Mouse (Mus musculus) heart, adult 2 months (tissue): ENCODE data around the gene Sart1. TPM values are rescaled to one million over a fixed set of nuclear protein-coding genes. Genes with fewer than 3 reads are reported as not detected.

Experiments
- DNase-seq, 2 experiments: peaks; one replicate each; pipeline ENCODE4 v3.0.0; 2021
- H3K27ac ChIP-seq: fragments of 200-600 bp; 2 replicates; pipeline ENCODE4 v1.8.1; 2022
- H3K27me3 ChIP-seq: fragments of 200-500 bp; 2 replicates; pipeline ENCODE4 v1.6.1; 2012; ENCODE audit warnings: mild to moderate bottlenecking, low read length, inconsistent platforms, mixed read lengths; ENCODE audit not compliant: control insufficient read depth, insufficient read depth
- H3K36me3 ChIP-seq: fragments of 200-500 bp; 2 replicates; pipeline ENCODE4 v1.6.1; 2012; ENCODE audit warnings: low read length, inconsistent platforms; ENCODE audit not compliant: control insufficient read depth, insufficient read depth
- H3K4me1 ChIP-seq: fragments of 200-500 bp; 2 replicates; pipeline ENCODE4 v1.6.1; 2011; ENCODE audit warnings: low read length; ENCODE audit not compliant: control insufficient read depth, insufficient read depth
- H3K4me3 ChIP-seq: fragments of 200-600 bp; 2 replicates; pipeline ENCODE4 v1.8.1; 2022
- H3K79me2 ChIP-seq: fragments of 200-500 bp; replicated peaks from 2 replicates; pipeline ENCODE4 v1.6.1; 2012; ENCODE audit warnings: mild to moderate bottlenecking, inconsistent platforms, low read length, moderate library complexity, mixed read lengths; ENCODE audit not compliant: control insufficient read depth, insufficient read depth
- H3K9ac ChIP-seq: fragments of 200-500 bp; 2 replicates; pipeline ENCODE4 v1.6.1; 2012; ENCODE audit warnings: low read depth, mild to moderate bottlenecking, control low read depth, inconsistent platforms, low read length, mixed read lengths
- CTCF ChIP-seq: fragments of 200-600 bp; IDR thresholded peaks from 2 replicates; pipeline ENCODE4 v1.8.1; 2022; ENCODE audit warnings: antibody characterized with exemption, mild to moderate bottlenecking, moderate library complexity
- EP300 ChIP-seq: fragments of 200-500 bp; IDR thresholded peaks from 2 replicates; pipeline ENCODE4 v1.6.1; 2011; ENCODE audit warnings: low read depth, low read length, control low read depth; ENCODE audit not compliant: insufficient read depth
- POLR2A ChIP-seq: fragments of 200-500 bp; IDR thresholded peaks from 2 replicates; pipeline ENCODE4 v1.6.1; 2011; ENCODE audit warnings: mild to moderate bottlenecking, low read depth, low read length, control low read depth; ENCODE audit not compliant: insufficient read depth
- WGBS: fragments of 180-500 bp; shearing (Covaris S2); methylation state at CpG from one replicate; pipeline ENCODE4 v1.1.7; 2018; 5-methylcytosine and 5-hydroxymethylcytosine counted together
- intact Hi-C: fragments of 180-260 bp; cut with DNase I; formaldehyde crosslinking; loops from one replicate; pipeline ENCODE4 v1.15.1; 2025
- polyA plus RNA-seq: library from polyadenylated mRNA; depleted of rRNA; stranded (reverse); fragments of >200 nt; gene quantifications from 2 replicates; pipeline ENCODE4 v1.2.3, GENCODE M21; 2012
- total RNA-seq, 2 experiments: library from RNA; stranded (reverse); gene quantifications; 2 replicates each; pipeline ENCODE4 v1.2.3; 2021

The Sart1 gene
- total and polyA plus RNA-seq, 3 experiments: 10.6 to 51.8 (median 47.3) TPM

DNA sequence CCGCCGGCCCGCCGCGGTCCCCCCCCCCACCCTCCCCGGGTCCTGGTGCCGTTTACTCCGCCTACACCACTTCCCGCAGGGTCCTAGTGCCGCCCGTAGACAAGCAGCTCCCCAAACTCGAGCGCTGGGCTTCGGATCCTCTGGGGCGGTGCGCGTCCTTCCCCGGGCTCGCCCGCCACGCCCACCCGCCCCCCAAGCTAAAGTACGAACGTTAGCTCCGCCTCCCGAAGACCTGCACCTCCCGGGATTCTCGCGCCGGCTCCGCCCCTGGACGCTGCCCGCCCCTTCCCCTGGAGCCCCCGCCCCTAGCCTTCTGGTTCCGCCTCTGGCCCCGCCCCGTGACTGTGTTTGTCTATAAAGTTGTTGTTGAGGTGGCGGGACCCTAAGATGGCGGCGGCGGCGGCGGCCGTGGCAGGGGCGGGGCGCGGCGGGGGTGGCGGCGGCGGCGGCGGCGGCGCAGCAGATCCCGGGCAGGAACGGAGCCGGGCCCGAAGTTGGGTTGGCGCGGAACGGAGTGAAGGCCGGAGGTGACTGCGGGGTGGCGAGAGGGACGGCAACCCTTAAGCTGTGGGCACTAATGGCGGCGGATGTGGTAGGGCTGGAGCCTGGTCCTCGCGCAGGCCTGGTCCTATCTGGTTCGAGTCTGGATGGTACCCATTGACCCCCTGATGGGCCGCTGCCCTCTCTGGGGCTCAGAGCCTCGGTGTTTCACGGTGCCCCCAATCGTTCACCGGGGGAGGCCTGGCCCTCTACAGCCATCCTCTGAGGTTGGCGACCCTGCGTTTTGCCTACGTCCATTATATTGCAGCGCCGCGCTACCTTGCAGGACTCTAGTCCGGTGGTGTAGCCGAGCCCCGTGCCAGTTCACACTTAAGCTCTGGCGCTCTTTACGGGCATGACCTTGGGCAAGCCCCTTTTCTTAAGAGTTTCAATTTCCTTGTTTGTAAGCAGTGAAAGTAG lies 36.6 kb upstream of the Sart1 start, which contains the start of the genes Drap1 and AI837181:
TSS of gene Drap1 (minus strand) at position 198 of the 960 bp plus-strand sequence.
TSS of gene AI837181 (plus strand) at position 363 of the 960 bp plus-strand sequence.
- peaks cover 2% of the 10 kb centered on the region for H3K36me3 ChIP-seq
- H3K79me2 ChIP-seq: peaks cover 6% of the 10 kb centered on the region; the same call in 1 of the 2 replicates
- intact Hi-C loops: loop anchor here (1.0 to 2.0 kb wide), 2 partner anchors 36 to 63 kb away; partner anchors contain the start of genes Mus81 and Sart1
- H3K27ac ChIP-seq: peak within 1 kb of the TSS; percentile 97
- peak within 1 kb of the TSS; percentile 95 for H3K4me3 ChIP-seq
- DNase-seq: peak; percentile 93 to 94
- H3K9ac ChIP-seq: peak within 1 kb of the TSS; percentile 96
- no peaks in the 10 kb centered on the region for H3K27me3 ChIP-seq
- peaks cover 15% of the 10 kb centered on the region for H3K4me1 ChIP-seq
- WGBS: under 1% methylated on average over 84 of the region's 87 CpGs
- no peak for TF ChIP-seq CTCF
- 0 out of 2 replicates have a peak, but pooled peaks have one; percentile 4 for TF ChIP-seq POLR2A
- TF ChIP-seq EP300: no peak

DNA sequence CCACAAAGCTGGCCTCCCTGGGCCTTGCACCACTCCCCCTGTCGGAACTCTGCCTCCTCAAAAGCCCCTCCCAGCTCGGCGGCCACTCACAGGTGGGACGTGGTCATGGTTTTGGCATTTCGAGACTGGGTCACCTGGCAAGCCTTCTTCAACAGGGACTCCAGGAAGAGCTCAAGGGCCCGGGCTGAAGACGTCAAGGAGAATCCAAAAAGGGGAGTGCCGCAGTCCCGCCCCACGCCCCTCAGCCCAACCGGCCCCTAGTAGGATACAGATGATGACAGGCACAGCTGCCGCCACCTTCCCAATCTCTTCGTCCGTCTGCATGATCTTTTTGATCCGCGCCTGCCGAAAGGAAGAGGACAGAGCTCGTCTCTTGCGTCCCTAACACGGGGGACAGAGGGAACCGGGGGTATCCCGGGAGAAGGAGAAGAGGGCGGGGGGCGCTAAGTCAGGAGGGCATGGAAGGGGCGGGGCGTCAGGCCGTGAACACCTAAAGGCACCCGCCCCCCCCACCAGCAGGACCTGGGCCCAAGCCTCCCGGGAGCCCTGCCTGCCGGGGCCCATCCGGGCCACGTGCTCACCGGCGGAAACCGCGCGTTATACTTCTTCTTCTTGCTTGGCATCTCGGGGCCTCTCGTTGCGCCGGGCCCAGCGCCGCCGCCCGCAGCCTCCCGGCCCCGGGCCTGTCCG lies 35.7 kb upstream of the Sart1 start:
- Histone ChIP-seq H3K4me3 (peak overlapping the region; percentile 92), H3K27ac (peak overlapping the region; percentile 90), H3K4me1 (peaks cover 15% of the 10 kb centered on the region), H3K27me3 (no peaks in the 10 kb centered on the region), H3K36me3 (peaks cover 7% of the 10 kb centered on the region), H3K79me2 (peaks cover 6% of the 10 kb centered on the region; the same call in 1 of the 2 replicates), H3K9ac (peak overlapping the region; percentile 80)
- TF ChIP-seq CTCF: no peak
- 0 out of 2 replicates have a peak, but pooled peaks have one; percentile 9 for TF ChIP-seq POLR2A
- WGBS: under 1% methylated on average over 42 of the region's 48 CpGs
- intact Hi-C loops: loop anchor here (2.0 kb wide), 1 partner anchor 35 kb away; the partner anchor contains the start of gene Sart1
- no peak for DNase-seq

DNA sequence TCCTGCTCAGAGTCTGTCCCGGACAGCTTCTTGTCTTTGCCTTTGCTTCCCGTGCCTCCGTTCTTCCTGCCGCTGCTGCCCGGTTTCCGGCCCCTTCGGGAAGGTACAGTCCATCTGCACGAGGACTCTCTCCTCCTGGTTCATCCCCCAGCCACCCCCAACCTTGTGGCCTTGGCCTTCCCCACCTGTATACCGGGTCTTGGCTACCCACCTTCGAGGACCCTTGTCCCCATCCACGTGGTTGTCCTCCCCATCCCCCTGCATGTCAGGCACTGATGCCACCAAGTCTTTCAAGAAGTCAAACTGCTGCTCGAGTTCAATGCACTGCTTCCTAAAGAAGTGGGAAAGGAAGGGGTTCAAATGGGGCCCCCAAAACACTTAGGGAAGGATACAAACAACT lies 35.1 kb upstream of the Sart1 start:
- Histone ChIP-seq H3K36me3 (peaks cover 7% of the 10 kb centered on the region), H3K27ac (peak overlapping the region; percentile 90), H3K9ac (peak overlapping the region; percentile 80), H3K4me3 (peak overlapping the region; percentile 92), H3K4me1 (peaks cover 15% of the 10 kb centered on the region), H3K27me3 (no peaks in the 10 kb centered on the region), H3K79me2 (peaks cover 6% of the 10 kb centered on the region; the same call in 1 of the 2 replicates)
- intact Hi-C loops: no loop called here
- no peak for TF ChIP-seq CTCF
- TF ChIP-seq EP300: no peak
- 0 out of 2 replicates have a peak, but pooled peaks have one; percentile 28 for TF ChIP-seq POLR2A
- WGBS: 52% methylated on average over 12 of the region's 12 CpGs
- peak; percentile 22 to 50 for DNase-seq

DNA sequence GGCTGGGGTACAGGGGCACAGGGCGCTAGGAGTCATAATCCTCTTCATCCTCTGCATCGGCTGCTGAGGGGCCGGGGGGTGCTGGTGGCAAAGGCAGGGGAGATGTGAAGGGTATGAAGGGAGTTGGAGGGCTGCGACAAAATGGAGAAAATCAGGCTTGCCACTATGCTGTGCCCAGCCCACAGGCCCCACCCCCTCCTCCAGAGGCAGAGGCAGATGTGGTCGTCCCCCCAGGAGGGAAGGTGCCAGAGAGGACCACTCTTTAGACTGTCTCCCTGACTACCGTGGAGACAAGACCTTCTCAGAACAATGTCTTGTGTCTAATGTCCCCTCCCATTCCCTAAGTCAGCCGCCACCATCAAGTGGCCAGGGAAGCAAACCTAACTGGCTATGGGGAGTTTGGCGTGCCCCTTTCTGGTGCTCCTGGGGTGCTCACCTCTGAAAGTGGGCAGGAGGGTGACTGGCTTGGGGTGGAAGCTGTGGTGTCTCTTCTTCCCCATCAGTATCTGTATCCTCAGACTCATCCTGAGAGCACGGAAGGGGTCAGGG lies 34.5 kb upstream of the Sart1 start:
- Histone ChIP-seq H3K79me2 (peaks cover 6% of the 10 kb centered on the region; the same call in 1 of the 2 replicates), H3K4me1 (peaks cover 16% of the 10 kb centered on the region), H3K27me3 (no peaks in the 10 kb centered on the region), H3K9ac (peak overlapping the region; percentile 9), H3K36me3 (peaks cover 7% of the 10 kb centered on the region), H3K27ac (peak overlapping the region; percentile 90; the same call in 1 of the 2 replicates), H3K4me3 (no peak overlapping the region)
- DNase-seq: no peak
- WGBS: 77% methylated on average over 9 of the region's 9 CpGs
- TF ChIP-seq EP300 (0 out of 2 replicates have a peak, but pooled peaks have one; percentile 34), POLR2A (no peak)
- intact Hi-C loops: no loop called here

DNA sequence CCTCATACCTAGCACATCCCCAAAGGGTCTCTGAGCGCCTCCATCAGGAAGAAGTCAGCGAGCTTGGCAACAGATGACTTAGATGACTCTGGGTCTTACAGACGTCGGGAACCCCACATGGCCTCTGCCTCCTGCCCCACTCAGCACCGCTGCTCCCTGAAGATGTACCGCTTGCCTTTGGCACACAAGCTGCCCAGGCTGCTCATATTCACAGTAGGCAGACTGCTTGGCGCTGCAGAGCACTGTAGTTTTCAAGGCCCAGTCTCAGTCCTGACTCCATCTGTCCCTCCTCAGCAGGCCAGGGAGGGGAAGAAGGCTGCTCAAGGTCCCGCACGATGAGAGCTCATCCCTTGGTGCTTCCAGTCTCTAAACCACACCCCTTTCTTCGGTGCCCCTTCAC lies 33.8 kb upstream of the Sart1 start:
- DNase-seq: no peak
- Histone ChIP-seq H3K27ac (no peak overlapping the region), H3K4me3 (no peak overlapping the region), H3K36me3 (peaks cover 11% of the 10 kb centered on the region), H3K79me2 (peaks cover 6% of the 10 kb centered on the region; the same call in 1 of the 2 replicates), H3K4me1 (peaks cover 17% of the 10 kb centered on the region), H3K9ac (no peak overlapping the region), H3K27me3 (no peaks in the 10 kb centered on the region)
- WGBS: 78% methylated on average over 10 of the region's 10 CpGs
- intact Hi-C loops: no loop called here
- TF ChIP-seq EP300 (0 out of 2 replicates have a peak, but pooled peaks have one; percentile 7), CTCF (no peak), POLR2A (peak; percentile 19; the same call in 1 of the 2 replicates)
